Mouse (Mus musculus): Measurements from ENCODE around the gene Gm21981. TPM values are rescaled to one million over a fixed set of nuclear protein-coding genes. Genes with fewer than 3 reads are reported as not detected.
A peak's percentile ranks its signal among the peaks of the same experiment; 100 is the strongest.

Gm21981 gene
- total RNA-seq (2021), result 0.91 TPM in 1 of 2 replicates, not detected in the other
- long read RNA-seq, result 0 reads

DNA sequence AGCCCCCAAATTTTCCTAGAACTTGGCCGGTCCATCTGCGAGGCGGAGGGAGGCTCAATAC lies at the start of gene Gm21981:
Gm21981 (minus strand) TSS at position 14 of the 61 bp plus-strand sequence.
- DNase-seq, result no peak

DNA sequence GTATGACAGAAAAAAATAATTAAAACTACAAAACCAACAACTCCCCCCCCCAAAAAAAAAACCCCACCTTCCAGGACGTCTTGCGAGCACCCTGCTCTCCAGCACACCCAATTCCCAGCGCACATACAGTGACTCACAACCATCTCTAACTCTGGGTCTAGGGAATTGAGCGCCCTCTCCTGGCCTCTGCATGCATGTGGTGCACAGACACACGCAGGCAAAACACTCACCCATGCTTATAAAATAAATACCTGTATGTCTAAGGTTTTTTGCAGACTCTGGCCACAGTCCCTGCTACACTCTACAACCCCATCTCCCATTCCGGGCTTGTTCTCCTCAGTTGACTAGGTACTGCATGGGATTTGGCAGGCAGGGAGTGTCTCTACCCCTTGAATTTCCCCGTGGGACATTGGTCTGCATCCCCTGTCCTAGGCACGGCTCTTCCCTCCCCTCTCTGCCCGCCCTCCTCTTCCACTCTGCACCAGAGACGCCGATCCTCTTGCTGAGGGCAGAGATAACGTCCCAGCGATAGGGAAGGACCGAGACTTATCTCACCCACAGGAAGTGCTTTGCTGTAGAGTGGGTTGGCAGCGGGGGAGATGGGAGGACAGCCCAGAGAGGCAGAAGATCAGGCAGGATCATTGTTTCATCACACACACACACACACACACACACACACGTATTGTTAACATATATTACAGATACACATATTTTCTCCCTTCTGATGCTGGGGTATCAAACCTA lies 48.9 kb upstream of the Gm21981 start:
- no peak for DNase-seq

DNA sequence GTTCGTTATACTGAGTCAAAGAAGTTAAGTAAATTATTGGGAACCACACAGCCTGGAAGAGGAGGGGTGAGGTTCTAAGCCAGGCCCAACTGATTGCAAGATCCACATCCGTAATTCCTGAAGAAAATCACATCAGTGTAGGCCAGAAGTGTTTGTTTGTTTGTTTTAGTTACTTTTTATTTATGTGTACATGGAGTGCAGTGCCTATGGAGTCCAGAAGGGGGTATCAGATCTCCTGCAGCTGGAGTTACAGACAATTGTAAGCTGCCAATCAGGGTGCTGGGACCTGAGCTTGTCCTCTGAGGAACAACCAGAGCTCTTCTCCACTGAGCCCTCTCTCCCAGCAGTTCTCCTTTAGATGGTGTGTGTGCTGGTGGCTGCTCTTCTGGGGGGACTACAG lies 45.9 kb upstream of the Gm21981 start:
- DNase-seq, result no peak

DNA sequence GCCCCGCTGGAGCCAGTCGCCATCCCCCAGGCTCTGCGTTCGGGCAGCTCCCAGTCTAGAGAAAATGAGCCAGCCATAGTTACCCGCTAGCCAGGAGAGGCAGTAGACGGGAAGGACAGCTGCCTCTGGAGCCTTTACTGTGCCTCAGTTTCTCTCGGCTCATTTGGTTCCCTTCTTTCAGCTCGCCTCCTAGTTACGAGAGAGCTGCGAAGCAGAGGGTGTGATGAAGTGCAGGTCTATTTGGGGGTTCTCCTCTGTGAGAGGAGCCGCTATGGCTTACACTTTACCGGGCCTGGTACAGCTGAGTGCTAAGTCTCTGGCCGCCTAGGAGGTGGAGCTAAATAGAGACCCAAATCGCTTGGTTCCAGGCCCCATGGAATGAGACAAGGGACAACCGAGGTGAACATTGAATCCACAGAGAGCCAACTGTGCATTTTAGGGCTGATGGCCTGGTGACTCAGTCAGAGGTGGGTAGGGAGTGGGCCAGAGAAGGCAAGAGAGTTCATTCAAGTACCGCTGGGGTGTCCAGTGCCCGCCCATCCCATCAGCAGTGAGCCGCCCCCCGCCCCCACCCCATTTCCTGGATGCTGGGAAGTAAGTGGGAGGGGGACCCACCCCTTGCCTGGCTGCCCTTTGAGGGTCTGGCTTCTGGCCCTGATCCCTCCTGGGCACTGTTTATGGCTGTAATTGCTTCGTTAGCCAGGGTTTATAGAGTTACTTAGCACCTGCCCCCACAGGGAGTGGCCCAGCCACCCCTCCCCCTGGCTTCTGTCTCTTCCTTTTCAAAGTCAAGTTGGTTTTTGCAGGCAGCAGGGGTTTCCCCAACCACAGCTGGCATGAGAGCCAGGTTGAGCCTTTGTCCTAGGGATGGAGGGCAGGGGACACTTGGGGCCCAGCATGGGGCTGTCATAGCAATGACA lies 44.9 kb upstream of the Gm21981 start:
- no peak for DNase-seq

DNA sequence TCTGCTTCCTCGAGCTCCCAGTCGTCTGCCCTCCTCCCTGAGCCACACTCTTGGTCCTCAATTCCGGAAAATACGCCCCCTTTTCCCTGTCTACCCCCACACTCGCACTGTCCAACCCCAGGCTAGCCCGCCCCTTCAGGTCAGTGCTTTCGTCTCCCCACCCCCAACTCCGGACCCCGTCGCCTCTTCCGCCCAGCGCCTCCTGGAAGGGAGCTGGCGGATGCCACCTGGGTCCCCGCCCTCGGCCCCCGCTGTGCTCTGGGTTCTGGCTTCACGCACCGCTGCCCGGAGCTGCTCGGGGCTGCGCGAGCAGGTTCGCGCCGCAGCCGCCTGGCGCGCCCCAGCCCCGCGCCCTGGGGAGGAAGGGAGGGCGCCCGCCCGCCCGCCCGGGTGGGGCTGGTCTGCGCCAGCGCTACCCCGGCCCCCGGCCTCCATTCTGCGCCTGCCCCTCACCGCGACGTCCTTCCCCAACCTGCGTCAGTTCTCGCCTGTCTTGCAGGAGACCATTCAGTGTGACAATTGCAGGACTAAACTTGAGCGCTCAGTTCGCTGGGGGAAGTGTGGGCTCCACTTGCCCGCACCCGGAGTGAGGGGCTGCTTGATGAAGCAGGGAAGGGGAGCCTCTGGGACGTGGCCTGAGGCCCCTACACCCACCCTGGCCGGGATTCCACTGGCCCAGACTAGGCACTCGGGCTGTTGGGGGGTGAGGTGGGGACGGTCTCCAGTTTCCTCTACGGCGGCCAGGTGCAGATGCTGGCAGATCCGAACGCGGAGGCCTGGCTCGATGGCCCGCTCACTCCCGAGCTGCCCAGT lies 44.0 kb upstream of the Gm21981 start:
- peak; percentile 52 for DNase-seq

DNA sequence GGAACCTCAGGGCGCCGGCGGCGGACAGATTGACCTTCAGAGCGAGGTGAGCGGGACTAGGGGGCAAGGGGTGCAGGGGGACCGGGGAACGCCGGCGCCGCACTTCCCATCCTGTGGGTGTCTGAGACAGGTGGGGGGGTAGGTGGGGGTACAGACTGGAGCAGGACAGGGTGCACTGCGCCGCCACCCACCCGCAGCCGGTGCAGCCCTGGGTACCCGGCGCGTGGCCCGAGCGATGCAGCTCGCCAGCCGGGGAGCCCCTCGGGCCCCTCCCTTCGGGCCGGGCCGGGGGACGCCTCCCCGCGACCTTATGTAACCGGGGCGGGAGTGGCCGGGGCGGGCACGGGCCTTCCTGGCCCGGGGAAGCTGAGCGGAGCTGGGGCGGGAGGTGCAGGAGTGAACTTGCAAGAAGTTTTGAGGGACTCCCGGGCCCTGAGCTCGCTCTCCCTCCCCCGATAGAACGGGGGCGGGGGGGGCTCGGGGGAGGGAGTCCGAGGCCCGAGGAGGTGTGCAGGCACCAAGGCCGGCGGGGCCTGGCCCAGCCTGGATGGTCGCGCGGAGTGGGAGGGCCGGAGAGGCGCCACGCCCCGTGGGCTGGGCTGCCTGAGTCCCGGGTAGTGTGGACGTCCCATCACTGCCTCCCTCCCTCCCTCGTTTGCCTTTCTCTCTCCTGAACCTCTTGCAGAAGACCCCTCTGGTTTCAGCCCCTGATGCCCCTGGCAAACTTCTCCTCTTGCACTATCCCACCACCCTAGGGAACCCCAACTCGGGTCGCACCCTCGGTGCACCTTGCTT lies 43.2 kb upstream of the Gm21981 start:
- peak; percentile 89 for DNase-seq

DNA sequence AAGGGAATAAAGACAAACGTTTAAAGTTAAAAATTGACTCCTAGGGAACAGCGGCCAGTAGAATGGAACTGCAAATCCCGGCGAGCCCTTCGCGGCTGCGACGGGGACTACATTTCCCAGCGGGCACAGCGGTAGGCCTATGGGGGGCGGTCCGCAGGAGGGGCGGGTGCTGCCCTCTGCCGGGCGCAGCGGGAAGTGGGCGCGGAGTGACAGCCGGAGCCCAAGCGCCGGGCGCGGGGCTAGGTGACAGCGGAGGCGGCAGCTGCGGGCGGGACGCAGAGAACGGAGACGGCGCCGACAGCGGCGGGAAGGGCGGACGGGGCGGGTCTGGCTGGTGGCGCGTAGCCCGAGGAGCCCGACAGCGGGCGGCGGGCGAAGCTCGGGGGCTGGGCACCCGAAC lies 42.6 kb upstream of the Gm21981 start, which contains the start of gene Tfeb:
Tfeb (plus strand) TSS at position 175 of the 400 bp plus-strand sequence.
- DNase-seq, result peak; percentile 99

DNA sequence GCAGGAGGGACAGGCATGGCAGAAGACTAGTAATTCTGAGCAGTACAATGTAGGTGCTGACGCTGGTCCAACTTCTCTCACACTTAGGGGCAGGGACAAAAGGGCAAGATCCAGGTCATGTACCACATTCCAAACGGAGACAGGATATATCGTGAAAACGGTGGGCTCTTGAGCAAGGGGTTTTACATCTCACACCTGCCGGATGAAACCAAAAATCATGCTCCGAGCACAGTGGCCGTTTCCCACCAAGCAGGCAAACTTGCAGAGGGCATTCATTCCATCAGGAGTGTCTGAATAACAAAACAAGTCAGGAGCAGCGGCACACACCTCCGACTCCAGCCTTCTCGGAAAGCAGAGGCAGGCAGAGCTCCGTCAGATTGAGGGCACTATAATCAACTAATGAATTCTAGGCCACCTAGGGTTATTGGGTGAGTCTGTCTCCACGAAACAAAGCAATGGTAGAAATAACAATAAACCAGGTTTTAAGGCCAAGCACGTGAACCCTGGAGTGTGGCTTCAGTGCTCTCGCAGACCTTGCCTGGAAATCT lies 41.4 kb upstream of the Gm21981 start:
- no peak for DNase-seq

DNA sequence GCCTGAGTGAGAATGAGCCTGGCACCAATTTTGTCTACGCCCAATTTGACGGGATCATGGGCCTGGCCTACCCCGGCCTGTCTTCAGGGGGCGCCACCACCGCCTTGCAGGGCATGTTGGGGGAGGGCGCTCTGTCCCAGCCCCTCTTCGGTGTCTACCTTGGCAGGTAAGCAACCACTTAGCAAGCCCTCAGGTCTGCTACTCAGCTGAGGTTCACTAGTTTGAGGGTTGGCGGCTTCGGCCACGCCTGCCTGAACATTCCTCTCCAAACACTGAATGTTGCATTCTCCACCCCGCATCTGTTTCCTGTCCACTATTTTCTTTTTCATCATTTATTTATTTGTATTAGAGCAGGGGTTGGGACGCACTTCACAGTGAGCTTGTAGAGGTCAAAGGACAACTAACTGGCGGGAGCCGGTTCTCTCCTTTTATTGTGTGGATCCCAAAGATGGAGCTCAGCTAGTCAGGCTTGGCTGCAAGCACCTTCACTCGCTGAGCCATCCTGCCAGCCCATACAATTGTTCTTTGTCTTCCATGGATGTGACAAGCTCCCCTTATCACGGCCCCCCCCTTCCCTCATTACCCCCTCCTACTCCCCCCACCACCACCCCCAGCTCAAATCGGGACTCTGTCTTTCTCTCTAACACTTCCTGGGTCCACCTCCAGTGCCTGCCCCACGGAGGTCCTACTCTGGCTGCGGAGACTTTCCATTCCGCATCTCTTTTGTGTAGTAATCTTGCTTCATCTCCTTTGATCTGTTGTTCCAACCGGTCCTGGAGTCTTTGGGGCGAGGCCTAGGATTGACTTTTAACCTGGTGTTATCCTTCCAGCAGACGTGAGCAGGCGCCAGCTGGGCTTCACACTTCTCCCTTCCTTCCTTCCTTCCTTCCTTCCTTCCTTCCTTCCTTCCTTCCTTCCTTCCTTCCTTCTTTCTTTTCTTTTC lies 36.6 kb upstream of the Gm21981 start:
- no peak for DNase-seq

DNA sequence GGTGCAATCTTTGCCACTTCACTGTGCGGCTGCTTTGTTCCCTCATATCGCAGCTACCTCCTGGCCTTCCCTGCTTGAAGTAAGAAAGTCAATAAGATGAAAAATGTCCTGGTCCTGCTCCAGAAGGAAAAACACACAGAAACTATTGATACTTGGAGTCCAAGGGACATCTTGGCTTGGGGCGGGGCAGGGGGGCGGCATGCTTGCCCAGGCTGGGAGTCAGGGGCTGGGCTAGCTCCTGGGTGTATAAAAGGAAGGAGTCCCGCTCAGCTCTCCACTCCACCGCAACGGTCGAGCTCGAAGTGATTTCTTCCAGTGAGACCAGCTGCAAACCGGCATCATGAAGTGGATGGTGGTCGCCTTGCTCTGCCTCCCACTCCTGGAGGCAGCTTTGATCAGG lies 32.3 kb upstream of the Gm21981 start, which contains the start of gene Pgc:
Pgc (plus strand) TSS at position 277 of the 400 bp plus-strand sequence.
- DNase-seq, result no peak

DNA sequence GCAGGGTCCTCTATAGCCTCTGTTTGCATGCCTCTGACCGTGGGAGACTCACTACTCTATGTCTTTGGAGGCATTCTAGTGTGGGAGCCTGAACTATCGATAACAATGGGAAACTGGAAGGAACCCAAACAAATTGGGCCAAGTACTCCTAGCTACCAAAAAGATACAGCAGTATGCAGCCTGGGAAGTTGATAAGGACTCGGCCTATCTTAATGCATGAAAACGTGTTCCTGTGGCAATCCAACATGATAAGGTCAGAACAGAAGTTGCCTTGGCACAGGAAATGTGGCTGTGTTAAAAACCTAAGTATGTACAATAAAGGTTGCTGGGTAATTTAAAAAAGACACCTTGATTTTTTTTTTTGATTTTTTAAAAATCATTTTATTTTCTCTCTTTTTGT lies 26.9 kb upstream of the Gm21981 start:
- DNase-seq, result no peak

DNA sequence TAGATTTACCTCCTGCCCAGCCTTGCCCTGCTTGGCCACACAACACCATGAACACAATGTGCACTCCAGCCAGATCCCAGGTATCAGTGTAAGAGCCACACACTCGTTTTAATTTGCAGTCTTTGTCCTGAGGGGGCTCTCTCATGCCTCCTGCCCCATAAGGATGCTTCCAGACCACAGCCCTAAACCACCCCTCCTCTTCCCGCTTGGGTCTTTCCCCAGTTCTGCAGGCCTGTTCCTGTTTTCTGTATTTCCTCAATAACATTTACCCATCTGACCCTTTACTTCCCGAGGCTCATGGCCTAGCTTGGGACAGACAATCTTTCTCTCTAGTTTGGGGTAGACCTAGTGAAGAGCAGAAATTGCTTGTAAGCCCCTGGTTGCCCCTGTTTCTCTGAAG lies 20.8 kb upstream of the Gm21981 start:
- DNase-seq, result no peak

DNA sequence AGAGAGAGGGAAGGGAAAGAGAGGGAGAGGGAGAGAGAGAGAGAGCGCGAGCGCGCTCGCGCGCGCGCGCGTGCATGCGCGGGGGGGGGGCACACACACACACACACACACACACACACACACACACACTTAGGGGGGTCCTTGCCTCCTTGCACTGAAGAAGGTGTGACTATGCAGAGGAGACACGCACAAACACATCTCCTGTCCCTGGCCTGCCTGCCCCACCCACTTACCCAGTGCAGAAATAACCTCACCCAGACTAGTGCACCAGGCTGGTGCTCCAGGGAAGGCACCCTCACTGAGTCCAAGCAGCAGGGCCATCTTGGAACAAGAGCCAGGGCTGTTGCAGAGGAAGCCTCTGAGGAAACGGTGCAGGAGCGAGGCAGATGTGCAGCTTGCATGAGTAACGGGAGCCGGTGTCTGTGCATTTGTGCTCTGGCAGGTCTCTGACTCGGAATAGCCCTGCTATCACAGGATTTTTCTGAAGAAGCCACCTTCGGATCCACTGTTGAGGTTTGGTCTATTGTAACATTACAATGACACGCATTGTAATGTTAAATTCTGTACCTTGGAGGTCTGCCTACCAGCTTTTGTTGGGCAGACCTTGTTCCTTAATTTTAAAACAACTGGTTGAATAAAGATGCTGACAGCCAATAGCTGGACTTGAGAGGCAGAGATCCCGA lies 18.8 kb upstream of the Gm21981 start:
- DNase-seq, result no peak

DNA sequence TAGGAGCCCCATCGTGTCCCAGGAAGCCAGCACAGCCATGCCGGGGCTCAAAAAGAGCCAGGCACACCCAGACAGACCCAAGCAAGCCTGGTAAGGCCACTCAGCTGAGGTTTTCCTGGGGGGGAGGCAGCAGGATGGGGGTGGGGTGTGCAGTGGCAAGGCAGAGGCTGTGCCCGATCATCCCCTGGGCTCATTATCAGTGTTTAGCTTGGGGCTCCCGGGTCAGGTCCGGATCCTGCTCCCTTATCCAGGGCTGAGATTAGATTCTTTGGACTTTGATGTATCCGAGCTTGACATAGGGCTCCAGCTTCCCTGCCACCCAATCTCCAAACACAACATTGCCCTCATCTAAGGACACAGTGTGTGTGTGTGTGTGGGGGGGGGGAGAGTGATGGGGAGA lies 17.6 kb upstream of the Gm21981 start:
- DNase-seq, result no peak

DNA sequence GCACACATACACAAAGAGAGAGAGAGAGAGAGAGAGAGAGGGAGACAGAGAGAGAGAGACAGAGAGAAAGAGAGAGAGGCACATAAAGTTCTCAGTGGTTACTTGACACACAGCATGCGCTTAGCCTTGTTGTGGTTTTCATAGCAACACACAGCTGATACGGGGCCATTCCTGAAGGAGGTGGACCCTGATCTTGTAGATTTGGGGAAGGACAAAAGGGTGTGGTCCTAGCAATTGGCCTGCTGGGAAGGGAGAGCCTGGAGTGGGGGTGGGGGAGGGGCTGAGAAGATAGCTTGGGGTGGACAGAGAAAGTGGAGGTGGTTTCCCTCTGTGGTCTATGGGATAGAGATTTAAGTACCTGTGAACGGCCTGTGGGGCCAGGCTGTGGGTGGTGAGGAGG lies 15.8 kb upstream of the Gm21981 start:
- no peak for DNase-seq

DNA sequence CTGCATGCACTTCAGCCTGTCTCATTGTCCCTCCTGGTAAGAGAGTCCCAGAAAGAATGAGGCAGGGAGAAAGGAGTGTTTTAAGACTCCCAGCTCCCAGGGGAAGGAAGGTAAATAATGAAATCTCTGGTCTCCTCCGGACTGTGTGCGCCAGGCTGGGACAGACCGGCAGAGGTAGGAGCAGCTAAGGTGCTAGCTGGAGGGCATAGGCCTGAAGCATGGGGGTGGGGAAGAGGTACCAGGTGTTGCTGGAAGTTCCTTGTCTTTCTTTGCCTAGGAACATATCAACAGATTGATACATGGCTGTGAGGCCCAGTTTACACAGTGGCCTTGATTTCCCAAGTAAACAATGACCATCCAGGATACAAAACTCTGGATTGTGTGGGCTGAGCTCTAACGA lies 14.7 kb upstream of the Gm21981 start:
- DNase-seq, result no peak

DNA sequence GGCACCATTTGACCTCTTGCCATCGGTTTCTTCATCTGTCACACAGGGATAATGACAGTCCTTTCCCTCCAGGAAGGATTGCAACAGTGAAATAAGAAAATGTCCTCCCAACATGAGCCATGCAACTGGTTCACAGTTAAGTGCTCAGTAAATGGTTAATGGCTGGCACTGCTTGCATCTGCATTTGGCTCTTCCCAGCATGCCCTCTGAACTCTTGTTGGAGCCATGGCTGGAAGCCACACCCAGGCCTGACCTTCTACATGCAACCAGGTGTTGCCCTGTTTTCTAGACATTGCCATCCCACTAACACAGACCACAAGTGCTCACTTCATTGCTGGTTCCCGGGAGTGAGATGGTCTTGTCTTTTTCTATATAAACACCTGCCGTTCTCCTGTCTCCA lies 13.7 kb upstream of the Gm21981 start:
- DNase-seq, result no peak

DNA sequence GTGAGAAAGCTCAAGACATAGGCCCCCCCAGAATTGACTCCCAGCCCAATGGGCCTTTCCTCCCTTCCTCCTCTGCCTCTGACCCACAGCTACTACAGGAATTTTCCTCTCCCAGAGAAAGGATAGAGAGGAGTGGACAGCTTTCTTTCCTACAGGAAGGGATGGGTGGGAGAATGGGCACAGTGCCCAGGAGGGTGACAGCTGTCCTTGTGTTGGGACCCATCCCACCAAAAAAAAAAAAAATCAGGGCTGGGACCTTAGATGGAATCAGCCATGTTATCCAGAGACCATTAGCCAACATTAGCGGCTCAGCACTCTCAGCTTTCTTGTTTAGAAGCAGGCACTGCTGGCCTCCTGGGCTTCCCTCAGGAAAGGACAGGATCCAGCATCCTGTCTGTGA lies 11.9 kb upstream of the Gm21981 start:
- DNase-seq, result no peak

DNA sequence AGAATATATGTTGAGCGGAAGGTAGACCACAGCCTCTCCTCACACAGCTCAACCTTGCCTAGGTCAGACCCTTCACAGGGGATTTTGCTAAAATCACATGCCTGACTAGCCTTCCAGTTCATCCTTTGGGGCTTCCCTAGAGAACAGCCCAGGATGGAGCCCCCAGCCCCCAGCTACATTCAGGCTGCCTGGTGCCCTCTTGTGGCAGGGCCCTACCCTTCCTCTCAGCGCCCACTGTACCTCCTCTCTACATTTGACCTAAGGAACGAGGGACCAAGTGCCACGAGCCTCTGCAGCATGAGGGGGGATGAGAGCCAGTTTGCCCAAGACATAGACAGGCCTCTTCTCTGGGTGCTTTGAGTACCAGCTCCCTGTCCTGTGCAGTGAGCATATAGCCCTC lies 10.4 kb upstream of the Gm21981 start:
- no peak for DNase-seq

DNA sequence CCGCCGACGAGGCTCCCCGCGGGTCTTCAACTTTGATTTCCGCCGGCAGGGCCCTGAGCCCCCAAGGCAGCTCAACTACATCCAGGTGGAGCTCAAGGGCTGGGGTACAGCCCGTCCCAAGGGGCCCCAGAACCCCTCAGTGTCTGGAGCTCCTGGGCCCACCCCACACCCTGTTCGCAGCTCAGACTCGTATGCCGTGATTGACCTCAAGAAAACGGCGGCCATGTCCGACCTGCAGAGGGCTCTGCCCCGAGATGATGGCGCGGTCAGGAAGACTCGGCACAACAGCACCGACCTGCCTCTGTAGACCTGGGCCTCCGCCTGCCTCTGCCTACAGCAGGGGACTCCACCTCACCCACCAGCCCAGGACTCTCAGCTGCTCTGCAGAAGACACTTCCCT lies 9.3 kb upstream of the Gm21981 start:
- no peak for DNase-seq

Data from adrenal gland, postnatal 25 days (tissue).